Mouse (Mus musculus): ENCODE measurements around the gene Tex45. TPM values are rescaled to one million over a fixed set of nuclear protein-coding genes. Genes with fewer than 3 reads are reported as not detected.

Tex45 gene
- total and polyA plus RNA-seq, 3 experiments = not detected

DNA sequence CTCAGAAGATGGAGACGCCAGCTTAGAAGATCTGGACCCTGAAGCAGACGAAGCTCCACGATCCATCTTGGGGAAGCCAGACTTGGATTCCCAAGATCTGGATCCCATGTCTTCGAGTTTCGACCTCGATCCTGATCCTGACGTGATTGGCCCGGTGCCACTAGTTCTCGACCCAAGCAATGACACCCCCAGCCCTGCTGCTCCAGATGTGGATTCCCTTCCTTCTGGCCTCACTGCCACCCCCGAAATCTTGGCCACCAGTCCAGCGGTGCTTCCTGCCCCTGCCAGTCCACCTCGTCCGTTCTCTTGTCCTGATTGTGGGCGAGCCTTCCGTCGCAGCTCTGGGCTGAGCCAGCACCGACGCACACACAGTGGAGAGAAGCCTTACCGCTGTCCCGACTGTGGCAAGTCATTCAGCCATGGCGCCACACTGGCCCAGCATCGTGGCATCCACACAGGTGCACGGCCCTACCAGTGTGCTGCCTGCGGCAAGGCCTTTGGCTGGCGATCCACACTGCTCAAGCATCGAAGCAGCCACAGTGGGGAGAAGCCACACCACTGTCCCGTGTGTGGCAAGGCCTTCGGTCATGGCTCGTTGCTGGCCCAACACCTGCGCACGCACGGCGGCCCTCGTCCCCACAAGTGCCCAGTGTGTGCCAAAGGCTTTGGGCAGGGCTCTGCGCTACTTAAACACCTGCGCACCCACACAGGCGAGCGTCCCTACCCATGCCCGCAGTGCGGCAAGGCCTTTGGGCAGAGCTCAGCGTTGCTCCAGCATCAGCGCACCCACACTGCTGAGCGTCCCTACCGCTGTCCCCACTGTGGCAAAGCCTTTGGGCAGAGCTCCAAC lies 25.1 kb downstream of the Tex45 start:
- Histone ChIP-seq H3K4me1 (ENCODE audit: control insufficient read depth in 1 of 2, insufficient read depth in 2 of 2) (peaks cover under 1 to 3% of the 10 kb centered on the region in 2 experiments; a peak in 2 of 4 replicates), H3K9ac (ENCODE audit: insufficient read depth, low read depth) (no peak overlapping the region), H3K36me3 (replicated peaks in 1 of 2; ENCODE audit: control insufficient read depth in 1 of 2, insufficient read depth in 1 of 2, low read length in 1 of 2) (no peaks in the 10 kb centered on the region), H3K4me3 (replicated peaks in 1 of 3; ENCODE audit: low read depth in 2 of 3, low read length in 2 of 3, poor library complexity in 1 of 3) (no peak overlapping the region), H3K27ac (ENCODE audit: insufficient read depth, low read depth) (no peak overlapping the region), H3K27me3 (replicated peaks) (peaks cover 63% of the 10 kb centered on the region), H3K9me3 (replicated peaks; ENCODE audit: low read length) (no peaks in the 10 kb centered on the region), H3K4me2 (ENCODE audit: insufficient read depth, low read depth, poor library complexity, severe bottlenecking) (no peak overlapping the region), H3K79me2 (replicated peaks; ENCODE audit: control insufficient read depth, extremely low read depth, insufficient read depth, poor library complexity, severe bottlenecking) (no peaks in the 10 kb centered on the region)
- no peak for DNase-seq (ENCODE audit: extremely low read depth)
- TF ChIP-seq ZC3H11A (IDR thresholded peaks at IDR 0.05; ENCODE audit: low read depth, low read length) (no peak), EP300 (IDR thresholded peaks at IDR 0.05; ENCODE audit: low read length) (no peak), IRF4 (IDR thresholded peaks at IDR 0.05; ENCODE audit: low read depth, low read length) (no peak), POLR2A (IDR thresholded peaks at IDR 0.05; ENCODE audit: low read depth, low read length) (no peak), NELFE (IDR thresholded peaks at IDR 0.05; ENCODE audit: low read depth, low read length) (no peak), RAD21 (IDR thresholded peaks at IDR 0.05; ENCODE audit: low read depth, low read length) (no peak), USF1 (IDR thresholded peaks at IDR 0.05; ENCODE audit: low read depth, low read length) (no peak)
- in situ Hi-C loops (cut with MboI; ENCODE audit: low pct_ligation_motif_present, low pct_unique_long_range_greater_than_20kb, low sequenced_read_pairs) = no loop called here
- dilution Hi-C loops (cut with MboI; ENCODE audit: extremely low pct_ligation_motif_present, extremely low pct_unique_long_range_greater_than_20kb, low sequenced_read_pairs) = no loop called here

DNA sequence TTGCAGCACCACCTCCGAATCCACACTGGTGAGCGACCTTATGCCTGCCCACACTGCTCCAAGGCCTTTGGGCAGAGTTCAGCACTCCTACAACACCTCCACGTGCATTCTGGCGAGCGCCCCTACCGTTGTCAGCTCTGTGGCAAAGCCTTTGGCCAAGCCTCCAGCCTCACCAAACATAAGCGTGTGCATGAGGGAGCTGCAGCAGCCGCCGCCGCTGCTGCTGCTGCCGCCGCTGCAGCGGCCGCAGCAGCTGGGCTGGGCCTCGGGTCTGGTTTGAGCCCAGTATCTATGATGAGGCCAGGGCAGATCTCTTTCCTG lies 25.7 kb downstream of the Tex45 start:
- no peak for TF ChIP-seq ZKSCAN1 (IDR thresholded peaks at IDR 0.05; ENCODE audit: borderline replicate concordance, low read depth, low read length)
- TF ChIP-seq KAT2A (IDR thresholded peaks at IDR 0.05; ENCODE audit: insufficient replicate concordance, low read length) = no peak
- no peak for TF ChIP-seq ZMIZ1 (IDR thresholded peaks at IDR 0.05; ENCODE audit: low read depth, low read length)
- TF ChIP-seq GABPA (IDR thresholded peaks at IDR 0.05; ENCODE audit: insufficient replicate concordance, low read depth, low read length) = no peak
- Histone ChIP-seq H3K9me3 (replicated peaks; ENCODE audit: low read length) (no peaks in the 10 kb centered on the region), H3K4me3 (replicated peaks in 1 of 3; ENCODE audit: low read depth in 2 of 3, low read length in 2 of 3, poor library complexity in 1 of 3) (no peak overlapping the region), H3K79me2 (replicated peaks; ENCODE audit: control insufficient read depth, extremely low read depth, insufficient read depth, poor library complexity, severe bottlenecking) (no peaks in the 10 kb centered on the region), H3K4me2 (ENCODE audit: insufficient read depth, low read depth, poor library complexity, severe bottlenecking) (no peak overlapping the region), H3K36me3 (replicated peaks in 1 of 2; ENCODE audit: control insufficient read depth in 1 of 2, insufficient read depth in 1 of 2, low read length in 1 of 2) (no peaks in the 10 kb centered on the region), H3K27me3 (replicated peaks) (peaks cover 59% of the 10 kb centered on the region), H3K4me1 (ENCODE audit: control insufficient read depth in 1 of 2, insufficient read depth in 2 of 2) (peaks cover 3 to 6% of the 10 kb centered on the region in 2 experiments; a peak in 2 of 4 replicates), H3K27ac (ENCODE audit: insufficient read depth, low read depth) (no peak overlapping the region), H3K9ac (ENCODE audit: insufficient read depth, low read depth) (no peak overlapping the region)
- in situ Hi-C loops (cut with MboI; ENCODE audit: low pct_ligation_motif_present, low pct_unique_long_range_greater_than_20kb, low sequenced_read_pairs) = no loop called here
- dilution Hi-C loops (cut with MboI; ENCODE audit: extremely low pct_ligation_motif_present, extremely low pct_unique_long_range_greater_than_20kb, low sequenced_read_pairs) = no loop called here
- no peak for DNase-seq (ENCODE audit: extremely low read depth)

DNA sequence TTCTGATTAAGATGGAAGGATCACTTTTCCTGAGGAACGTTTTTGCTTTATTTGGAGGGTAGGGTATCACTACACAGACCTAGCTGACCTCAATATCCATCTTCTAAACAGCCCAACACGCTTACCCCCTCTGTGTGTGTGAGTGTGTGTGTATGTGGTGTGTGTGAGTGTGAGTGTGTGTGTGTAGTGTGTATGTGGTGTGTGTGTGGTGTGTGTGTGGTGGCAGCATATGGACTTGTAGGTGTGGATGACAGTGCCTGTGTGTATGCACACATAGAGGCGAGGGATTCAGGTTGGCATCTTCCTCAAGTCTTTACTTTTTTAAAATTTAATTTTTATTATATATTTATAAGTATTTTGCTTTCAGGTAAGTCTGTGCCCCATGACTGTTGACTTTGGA lies 27.9 kb downstream of the Tex45 start:
- dilution Hi-C loops (cut with MboI; ENCODE audit: extremely low pct_ligation_motif_present, extremely low pct_unique_long_range_greater_than_20kb, low sequenced_read_pairs) (no loop called here), in situ Hi-C loops (cut with MboI; ENCODE audit: low pct_ligation_motif_present, low pct_unique_long_range_greater_than_20kb, low sequenced_read_pairs) (no loop called here)
- Histone ChIP-seq H3K4me2 (ENCODE audit: insufficient read depth, low read depth, poor library complexity, severe bottlenecking) (no peak overlapping the region), H3K9me3 (replicated peaks; ENCODE audit: low read length) (no peaks in the 10 kb centered on the region), H3K27ac (ENCODE audit: insufficient read depth, low read depth) (no peak overlapping the region), H3K4me1 (ENCODE audit: control insufficient read depth in 1 of 2, insufficient read depth in 2 of 2) (peaks cover 2 to 15% of the 10 kb centered on the region in 2 experiments; a peak in 3 of 4 replicates), H3K79me2 (replicated peaks; ENCODE audit: control insufficient read depth, extremely low read depth, insufficient read depth, poor library complexity, severe bottlenecking) (no peaks in the 10 kb centered on the region), H3K27me3 (replicated peaks) (peaks cover 38% of the 10 kb centered on the region), H3K9ac (ENCODE audit: insufficient read depth, low read depth) (no peak overlapping the region), H3K36me3 (replicated peaks in 1 of 2; ENCODE audit: control insufficient read depth in 1 of 2, insufficient read depth in 1 of 2, low read length in 1 of 2) (peaks cover 0 to under 1% of the 10 kb centered on the region in 2 experiments), H3K4me3 (replicated peaks in 1 of 3; ENCODE audit: low read depth in 2 of 3, low read length in 2 of 3, poor library complexity in 1 of 3) (no peak overlapping the region)
- DNase-seq (ENCODE audit: extremely low read depth) = no peak
- no peak for TF ChIP-seq MAX (IDR thresholded peaks at IDR 0.05; ENCODE audit: low read length)
- no peak for TF ChIP-seq CHD2 (IDR thresholded peaks at IDR 0.05; ENCODE audit: low read length)
- TF ChIP-seq ETS1 (conservative IDR thresholded peaks at IDR 0.05; ENCODE audit: low read depth, low read length) = no peak
